ENCODE assay signal across 11 mouse cellular contexts in the genomic region with DNA sequence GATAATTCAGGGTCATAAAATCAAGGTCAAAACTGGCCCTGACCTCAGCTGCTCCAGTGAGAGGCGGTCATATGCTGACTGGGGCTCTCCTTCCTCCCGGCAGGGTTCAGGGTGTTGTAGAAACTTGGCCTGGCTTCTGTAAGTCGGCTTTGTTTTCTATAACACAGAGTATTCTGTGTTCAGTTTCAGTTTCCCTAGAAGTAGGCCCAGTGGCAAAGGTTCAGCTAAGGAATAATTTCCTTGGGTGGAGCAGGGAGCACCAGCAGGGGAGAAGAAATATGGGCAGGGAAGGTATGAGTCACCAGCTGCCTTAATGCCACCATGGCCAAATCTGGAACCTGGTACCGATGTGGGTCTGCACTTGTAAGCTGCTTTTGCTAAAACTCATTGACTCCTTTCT.
A peak's percentile ranks its signal among the peaks of the same experiment; 100 is the strongest.
DNase-seq lines count a peak whose midpoint lies in the region; ATAC-seq and TF ChIP-seq lines count a peak whose summit lies in the region.
"Had no signal": no experiment of that assay in that cellular context is flagged by ENCODE, and none has a peak within 500 bp of the region (broad histone marks: within the 10 kb centered on the region; RNA-seq: fewer than 3 reads in every experiment).

No protein-coding gene starts in this region.

- H3K27ac ChIP-seq in heart, embryonic 13.5 days (replicated peaks): peak overlapping the region; percentile 6
- peak overlapping the region; percentile 76 for H3K27ac ChIP-seq in heart, postnatal 0 days (ENCODE audit: low read depth)
- peak overlapping the region; percentile 57 for H3K27ac ChIP-seq in lung, postnatal 0 days (ENCODE audit: low read length)
- no peak overlapping the region for H3K27ac ChIP-seq in hindbrain, embryonic 12.5 days
- no peak overlapping the region for H3K27ac ChIP-seq in midbrain, embryonic 16.5 days (ENCODE audit: low read length)
- H3K27ac ChIP-seq: limb, embryonic 15.5 days had no signal

- in situ Hi-C loops in Patski (cut with MboI; ENCODE audit: low pct_unique_long_range_greater_than_20kb): no loop called here

- POLR2A ChIA-PET in Patski (lab: Charles Lee): no interaction called here

- no peak for TF ChIP-seq CTCF in Patski (IDR thresholded peaks at IDR 0.05)
- TF ChIP-seq CTCF in heart, postnatal 0 days (IDR thresholded peaks at IDR 0.05; ENCODE audit: low read depth): no peak
- no peak for TF ChIP-seq CTCF in lung, postnatal 0 days (IDR thresholded peaks at IDR 0.05)

- DNase-seq in heart, postnatal 25 days (ENCODE audit: low spot score): no peak
- DNase-seq in Patski (ENCODE audit: low read depth, low spot score): no peak
- DNase-seq in heart, postnatal 0 days (ENCODE audit: low spot score): no peak
- DNase-seq in lung, postnatal 0 days (ENCODE audit: low spot score): peak; percentile 52
- no peak for DNase-seq in urinary bladder, postnatal 36 days (ENCODE audit: low spot score in 2 of 2)
- DNase-seq: cerebellum, postnatal 36 days; gastrocnemius, postnatal 36 days had no signal

- TF ChIP-seq EP300 in heart, postnatal 0 days (IDR thresholded peaks at IDR 0.05; ENCODE audit: low read depth): no peak
- no peak for TF ChIP-seq EP300 in lung, postnatal 0 days (IDR thresholded peaks at IDR 0.05)

- intact Hi-C loops in heart, postnatal 25 days (cut with DNase I): no loop called here

- H3K9ac ChIP-seq in heart, embryonic 13.5 days: no peak overlapping the region
- no peak overlapping the region for H3K9ac ChIP-seq in heart, postnatal 0 days (replicated peaks; ENCODE audit: low read depth, low read length)
- H3K9ac ChIP-seq in lung, postnatal 0 days (replicated peaks; ENCODE audit: low read depth): no peak overlapping the region
- no peak overlapping the region for H3K9ac ChIP-seq in hindbrain, embryonic 12.5 days
- no peak overlapping the region for H3K9ac ChIP-seq in midbrain, embryonic 16.5 days (ENCODE audit: low read depth, low read length)
- H3K9ac ChIP-seq: limb, embryonic 15.5 days had no signal

- H3K4me1 ChIP-seq in heart, embryonic 13.5 days: peaks cover 11% of the 10 kb centered on the region
- H3K4me1 ChIP-seq in heart, postnatal 0 days (ENCODE audit: control insufficient read depth, insufficient read depth): peaks cover 8% of the 10 kb centered on the region; the same call in 1 of the 2 replicates
- no peaks in the 10 kb centered on the region; the same call in 1 of the 2 replicates for H3K4me1 ChIP-seq in lung, postnatal 0 days (ENCODE audit: insufficient read depth, low read depth, low read length)
- 0 out of 2 replicates have a peak, but pooled peaks cover 9% of the 10 kb centered on the region for H3K4me1 ChIP-seq in hindbrain, embryonic 12.5 days
- H3K4me1 ChIP-seq in midbrain, embryonic 16.5 days (ENCODE audit: control insufficient read depth, insufficient read depth, low read length): no peaks in the 10 kb centered on the region
- H3K4me1 ChIP-seq: limb, embryonic 15.5 days had no signal

- H3K36me3 ChIP-seq in heart, embryonic 13.5 days: no peaks in the 10 kb centered on the region
- no peaks in the 10 kb centered on the region for H3K36me3 ChIP-seq in heart, postnatal 0 days (replicated peaks; ENCODE audit: control insufficient read depth, insufficient read depth, low read length)
- no peaks in the 10 kb centered on the region for H3K36me3 ChIP-seq in lung, postnatal 0 days (ENCODE audit: insufficient read depth, low read length)
- no peaks in the 10 kb centered on the region for H3K36me3 ChIP-seq in hindbrain, embryonic 12.5 days
- no peaks in the 10 kb centered on the region for H3K36me3 ChIP-seq in midbrain, embryonic 16.5 days (ENCODE audit: control insufficient read depth, insufficient read depth, low read length)
- H3K36me3 ChIP-seq: limb, embryonic 15.5 days had no signal

- CTCF ChIA-PET in Patski (lab: Charles Lee): interaction anchor here (1.0 to 1.4 kb wide), 2 partner anchors 14 to 15 kb away, joined by 3 to 4 read pairs; no protein-coding TSS in a partner anchor

- no peaks in the 10 kb centered on the region for H3K9me3 ChIP-seq in heart, embryonic 13.5 days
- no peaks in the 10 kb centered on the region for H3K9me3 ChIP-seq in heart, postnatal 0 days (replicated peaks; ENCODE audit: control insufficient read depth, low read length)
- H3K9me3 ChIP-seq in lung, postnatal 0 days (ENCODE audit: low read length): no peaks in the 10 kb centered on the region
- no peaks in the 10 kb centered on the region for H3K9me3 ChIP-seq in hindbrain, embryonic 12.5 days (replicated peaks)
- H3K9me3 ChIP-seq in midbrain, embryonic 16.5 days (replicated peaks; ENCODE audit: control insufficient read depth, low read length, poor library complexity, severe bottlenecking): no peaks in the 10 kb centered on the region
- H3K9me3 ChIP-seq: limb, embryonic 15.5 days had no signal

- H3K4me3 ChIP-seq in heart, embryonic 13.5 days: no peak overlapping the region
- no peak overlapping the region for H3K4me3 ChIP-seq in heart, postnatal 0 days (ENCODE audit: low read depth, low read length)
- H3K4me3 ChIP-seq in lung, postnatal 0 days (ENCODE audit: low read depth, low read length): no peak overlapping the region
- H3K4me3 ChIP-seq in hindbrain, embryonic 12.5 days: no peak overlapping the region
- H3K4me3 ChIP-seq in midbrain, embryonic 16.5 days (ENCODE audit: low read depth, low read length): no peak overlapping the region
- H3K4me3 ChIP-seq: limb, embryonic 15.5 days had no signal

- 50% methylated on average over 4 of the region's 4 CpGs for WGBS in heart, embryonic 13.5 days
- 43% methylated on average over 4 of the region's 4 CpGs for WGBS in heart, postnatal 0 days
- 46% methylated on average over 4 of the region's 4 CpGs for WGBS in lung, postnatal 0 days
- WGBS in hindbrain, embryonic 12.5 days: 65% methylated on average over 4 of the region's 4 CpGs
- 88% methylated on average over 4 of the region's 4 CpGs for WGBS in midbrain, embryonic 16.5 days

- H3K27me3 ChIP-seq in heart, embryonic 13.5 days (replicated peaks): no peaks in the 10 kb centered on the region
- no peaks in the 10 kb centered on the region for H3K27me3 ChIP-seq in Patski
- no peaks in the 10 kb centered on the region for H3K27me3 ChIP-seq in heart, postnatal 0 days (ENCODE audit: control insufficient read depth, insufficient read depth, low read length)
- H3K27me3 ChIP-seq in lung, postnatal 0 days (replicated peaks; ENCODE audit: insufficient read depth, low read length): no peaks in the 10 kb centered on the region
- no peaks in the 10 kb centered on the region for H3K27me3 ChIP-seq in hindbrain, embryonic 12.5 days
- no peaks in the 10 kb centered on the region for H3K27me3 ChIP-seq in midbrain, embryonic 16.5 days (ENCODE audit: control insufficient read depth, insufficient read depth, low read depth, low read length)
- H3K27me3 ChIP-seq: limb, embryonic 15.5 days had no signal

- H3K4me2 ChIP-seq in heart, embryonic 13.5 days: no peak overlapping the region
- H3K4me2 ChIP-seq in heart, postnatal 0 days (ENCODE audit: low read depth, low read length): no peak overlapping the region
- no peak overlapping the region for H3K4me2 ChIP-seq in lung, postnatal 0 days (replicated peaks; ENCODE audit: low read depth, low read length)
- no peak overlapping the region for H3K4me2 ChIP-seq in hindbrain, embryonic 12.5 days (replicated peaks)
- H3K4me2 ChIP-seq in midbrain, embryonic 16.5 days (ENCODE audit: low read length): no peak overlapping the region
- H3K4me2 ChIP-seq: limb, embryonic 15.5 days had no signal

- ATAC-seq in heart, embryonic 13.5 days (ENCODE audit: extremely low read depth, insufficient number of reproducible peaks, low FRiP score, low TSS enrichment): no peak
- ATAC-seq in Patski: peak; percentile 60
- ATAC-seq in heart, postnatal 0 days (ENCODE audit: insufficient read depth, low read depth): 0 out of 2 replicates have a peak, but pooled peaks have one; percentile 36
- peak; percentile 78 for ATAC-seq in lung, postnatal 0 days
- no peak for ATAC-seq in hindbrain, embryonic 12.5 days (ENCODE audit: low FRiP score)
- ATAC-seq in midbrain, embryonic 16.5 days: no peak

Comparison
In these comparisons a context has a peak if more than half of its experiments do, and no peak if none do; other contexts are left out.
1. ATAC-seq: peak in Patski (single experiment), heart, postnatal 0 days (single experiment) and lung, postnatal 0 days (single experiment); none in heart, embryonic 13.5 days (single experiment), hindbrain, embryonic 12.5 days (single experiment) and midbrain, embryonic 16.5 days (single experiment).
2. H3K27ac ChIP-seq: peak in heart, embryonic 13.5 days (single experiment), heart, postnatal 0 days (single experiment) and lung, postnatal 0 days (single experiment); none in hindbrain, embryonic 12.5 days (single experiment) and midbrain, embryonic 16.5 days (single experiment).